Mouse (Mus musculus) gastrocnemius, adult 8-10 months (tissue): ENCODE results near the gene Cryzl2. TPM values are rescaled to one million over a fixed set of nuclear protein-coding genes. Genes with fewer than 3 reads are reported as not detected.

Source experiments
- DNase-seq, 2 experiments: peaks; one replicate each; pipeline ENCODE4 v3.0.0; 2022; ENCODE audit warnings: low spot score in 2 of 2
- total RNA-seq, 4 experiments: library from RNA; stranded (reverse); gene quantifications; 2 replicates each; pipeline ENCODE4 v1.2.4; 2022

The Cryzl2 gene
- under 1 TPM; 0.36 to 0.88 (median 0.70) TPM for total RNA-seq

GRCm38 (mm10) chr1:157458421-157459208 lies at the start of gene Cryzl2:
Gene Cryzl2 (plus strand): TSS chr1:157458577.
- DNase-seq = peak; percentile 34 to 64

GRCm38 (mm10) chr1:157409648-157410047 lies 48.7 kb upstream of the Cryzl2 start:
- no peak for DNase-seq

- DNase-seq = no peak
Measured at GRCm38 (mm10) chr1:157410937-157411336, 47.4 kb upstream of the Cryzl2 start.

- DNase-seq = no peak
Measured at GRCm38 (mm10) chr1:157411341-157411710, 47.1 kb upstream of the Cryzl2 start.

GRCm38 (mm10) chr1:157411711-157412380 lies 46.5 kb upstream of the Cryzl2 start:
- peak; percentile 30 to 60 for DNase-seq

GRCm38 (mm10) chr1:157412454-157413369 lies 45.7 kb upstream of the Cryzl2 start, which contains the start of gene Rasal2:
Gene Rasal2 (minus strand): TSS chr1:157412595.
- DNase-seq = peak; percentile 89 to 92

- no peak for DNase-seq
Measured at GRCm38 (mm10) chr1:157415771-157416170, 42.6 kb upstream of the Cryzl2 start.

GRCm38 (mm10) chr1:157416628-157417027 lies 41.7 kb upstream of the Cryzl2 start:
- no peak for DNase-seq

- no peak for DNase-seq
Measured at GRCm38 (mm10) chr1:157417414-157417813, 41.0 kb upstream of the Cryzl2 start.

- no peak for DNase-seq
Measured at GRCm38 (mm10) chr1:157417861-157418260, 40.5 kb upstream of the Cryzl2 start.

- DNase-seq = no peak
Measured at GRCm38 (mm10) chr1:157425741-157426427, 32.5 kb upstream of the Cryzl2 start.

GRCm38 (mm10) chr1:157426933-157427332 lies 31.4 kb upstream of the Cryzl2 start:
- DNase-seq = no peak

- DNase-seq = no peak
Measured at GRCm38 (mm10) chr1:157427604-157428003, 30.8 kb upstream of the Cryzl2 start.

- no peak for DNase-seq
Measured at GRCm38 (mm10) chr1:157428366-157428765, 30.0 kb upstream of the Cryzl2 start.

GRCm38 (mm10) chr1:157433316-157433715 lies 25.1 kb upstream of the Cryzl2 start:
- no peak for DNase-seq

GRCm38 (mm10) chr1:157434404-157434803 lies 24.0 kb upstream of the Cryzl2 start:
- no peak for DNase-seq

- no peak for DNase-seq
Measured at GRCm38 (mm10) chr1:157435926-157436325, 22.5 kb upstream of the Cryzl2 start.

- no peak for DNase-seq
Measured at GRCm38 (mm10) chr1:157438290-157438689, 20.1 kb upstream of the Cryzl2 start.

- DNase-seq = no peak
Measured at GRCm38 (mm10) chr1:157439101-157439500, 19.3 kb upstream of the Cryzl2 start.

GRCm38 (mm10) chr1:157439973-157440641 lies 18.3 kb upstream of the Cryzl2 start:
- DNase-seq = no peak
